ENCODE assay signal across 16 mouse cellular contexts in genomic region chr12:118650483-118651160, GRCm38 (mm10).
DNase-seq lines count a peak whose midpoint lies in the region; ATAC-seq and TF ChIP-seq lines count a peak whose summit lies in the region.
"Had no signal": no experiment of that assay in that cellular context is flagged by ENCODE, and none has a peak within 500 bp of the region (broad histone marks: within the 10 kb centered on the region; RNA-seq: fewer than 3 reads in every experiment).

No protein-coding gene starts in this region.

- H3K9ac ChIP-seq in embryonic facial prominence, embryonic 11.5 days (replicated peaks; ENCODE audit: low read length), result no peak overlapping the region
- H3K9ac ChIP-seq in hindbrain, embryonic 13.5 days, result no peak overlapping the region
- H3K9ac ChIP-seq: embryonic facial prominence, embryonic 13.5 days had no signal

- no peaks in the 10 kb centered on the region for H3K4me1 ChIP-seq in embryonic facial prominence, embryonic 11.5 days (ENCODE audit: control insufficient read depth, insufficient read depth, low read length)
- peaks cover 5% of the 10 kb centered on the region for H3K4me1 ChIP-seq in hindbrain, embryonic 13.5 days (replicated peaks)
- H3K4me1 ChIP-seq: embryonic facial prominence, embryonic 13.5 days had no signal

- H3K4me3 ChIP-seq in embryonic facial prominence, embryonic 11.5 days (ENCODE audit: low read depth, low read length), result no peak overlapping the region
- no peak overlapping the region for H3K4me3 ChIP-seq in hindbrain, embryonic 13.5 days
- no peak overlapping the region for H3K4me3 ChIP-seq in myocyte
- H3K4me3 ChIP-seq: embryonic facial prominence, embryonic 13.5 days; gastrocnemius, adult 2 months had no signal

- no peaks in the 10 kb centered on the region for H3K36me3 ChIP-seq in embryonic facial prominence, embryonic 11.5 days (replicated peaks; ENCODE audit: control insufficient read depth, insufficient read depth, low read depth, low read length)
- no peaks in the 10 kb centered on the region for H3K36me3 ChIP-seq in hindbrain, embryonic 13.5 days
- H3K36me3 ChIP-seq in myocyte (ENCODE audit: control insufficient read depth, insufficient read depth), result no peaks in the 10 kb centered on the region
- H3K36me3 ChIP-seq: embryonic facial prominence, embryonic 13.5 days had no signal

- H3K79me2 ChIP-seq in myocyte (ENCODE audit: control insufficient read depth, insufficient read depth), result no peaks in the 10 kb centered on the region

- H3ac ChIP-seq in myocyte (ENCODE audit: control insufficient read depth, insufficient read length), result no peak overlapping the region

- WGBS in embryonic facial prominence, embryonic 11.5 days, result 23% methylated on average over 4 of the region's 4 CpGs
- WGBS in hindbrain, embryonic 13.5 days, result 6% methylated on average over 4 of the region's 4 CpGs

- no peaks in the 10 kb centered on the region for H3K9me3 ChIP-seq in embryonic facial prominence, embryonic 11.5 days (replicated peaks; ENCODE audit: control insufficient read depth, low read length)
- no peaks in the 10 kb centered on the region for H3K9me3 ChIP-seq in hindbrain, embryonic 13.5 days
- H3K9me3 ChIP-seq: embryonic facial prominence, embryonic 13.5 days had no signal

- peak; percentile 86 for ATAC-seq in embryonic facial prominence, embryonic 11.5 days (replicated peaks; ENCODE audit: insufficient number of reproducible peaks, low FRiP score, low TSS enrichment, low read depth)
- ATAC-seq in hindbrain, embryonic 13.5 days (ENCODE audit: low FRiP score), result peak; percentile 49
- ATAC-seq in frontal cortex, adult (ENCODE audit: low TSS enrichment), result no peak
- ATAC-seq: inflammation-experienced regulatory T-cells, adult 6 months; lung, postnatal 0 days had no signal

- H3K27ac ChIP-seq in embryonic facial prominence, embryonic 11.5 days (replicated peaks; ENCODE audit: low read depth, low read length), result no peak overlapping the region
- H3K27ac ChIP-seq in hindbrain, embryonic 13.5 days, result no peak overlapping the region
- H3K27ac ChIP-seq: embryonic facial prominence, embryonic 13.5 days; gastrocnemius, adult 2 months had no signal

- H3K4me2 ChIP-seq in embryonic facial prominence, embryonic 11.5 days (ENCODE audit: low read depth, low read length), result no peak overlapping the region
- H3K4me2 ChIP-seq in hindbrain, embryonic 13.5 days, result no peak overlapping the region
- H3K4me2 ChIP-seq in myocyte (ENCODE audit: low read depth), result no peak overlapping the region
- H3K4me2 ChIP-seq: embryonic facial prominence, embryonic 13.5 days had no signal

- TF ChIP-seq CTCF in brain, embryonic 14.5 days (IDR thresholded peaks at IDR 0.05; ENCODE audit: borderline replicate concordance, extremely low read depth, insufficient read depth, insufficient read length), result no peak

- no peaks in the 10 kb centered on the region for H3K27me3 ChIP-seq in embryonic facial prominence, embryonic 11.5 days (ENCODE audit: control insufficient read depth, insufficient read depth, low read length)
- H3K27me3 ChIP-seq in hindbrain, embryonic 13.5 days, result peaks cover 89% of the 10 kb centered on the region
- H3K27me3 ChIP-seq in myocyte (ENCODE audit: control insufficient read depth, insufficient read depth, insufficient read length), result no peaks in the 10 kb centered on the region
- H3K27me3 ChIP-seq: CH12.LX; embryonic facial prominence, embryonic 13.5 days had no signal

- peak; percentile 84 for DNase-seq in brain, embryonic 14.5 days (ENCODE audit: low read depth)
- peak; percentile 47 for DNase-seq in embryonic facial prominence, embryonic 11.5 days (ENCODE audit: low spot score)
- no peak for DNase-seq in frontal cortex, postnatal 14 days (ENCODE audit: low spot score in 2 of 2)
- no peak for DNase-seq in layer of hippocampus, postnatal 25 days (ENCODE audit: extremely low spot score in 1 of 2, low spot score in 1 of 2)
- DNase-seq: adrenal gland, postnatal 25 days; cerebellum, adult 11-12 months; gastrocnemius, adult 2 months; kidney, postnatal 14 days; thymus, postnatal 36 days had no signal

- no peak for TF ChIP-seq POLR2A in brain, embryonic 14.5 days (IDR thresholded peaks at IDR 0.05; ENCODE audit: borderline replicate concordance, extremely low read depth, insufficient read depth, insufficient read length, poor library complexity, severe bottlenecking)
- TF ChIP-seq POLR2A in myocyte (IDR thresholded peaks at IDR 0.05; ENCODE audit: insufficient read length, low read depth), result no peak

TF ChIP-seq in myocyte, 11 proteins besides CTCF, POLR2A, EP300 and RAD21:
- peak in 2 of 3 experiments; percentile 13 to 31 for TF ChIP-seq MYOD1 (IDR thresholded peaks at IDR 0.05; ENCODE audit: control insufficient read depth in 1 of 3, insufficient read length in 2 of 3, low read depth in 2 of 3)
- peak in 1 of 3 experiments; percentile 49 for TF ChIP-seq MYOG (IDR thresholded peaks at IDR 0.05; ENCODE audit: control insufficient read depth in 1 of 3, insufficient read depth in 1 of 3, insufficient read length in 2 of 3, low read depth in 2 of 3)
- no peak for TF ChIP-seq CEBPB (IDR thresholded peaks at IDR 0.05; ENCODE audit: insufficient read depth, poor library complexity, severe bottlenecking)
- no peak for TF ChIP-seq SRF (IDR thresholded peaks at IDR 0.05; ENCODE audit: control insufficient read depth, insufficient read length, low read depth)
- no peak for TF ChIP-seq TCF3 (IDR thresholded peaks at IDR 0.05; ENCODE audit: insufficient read length, low read depth)
- no peak for TF ChIP-seq REST (IDR thresholded peaks at IDR 0.05; ENCODE audit: insufficient read depth, insufficient read length)
- no peak for TF ChIP-seq MAX (IDR thresholded peaks at IDR 0.05; ENCODE audit: low read depth)

Comparison
In these comparisons a context has a peak if more than half of its experiments do, and no peak if none do; other contexts are left out.
1. DNase-seq: peak in brain, embryonic 14.5 days (single experiment) and embryonic facial prominence, embryonic 11.5 days (single experiment); none in frontal cortex, postnatal 14 days (0 of 2) and layer of hippocampus, postnatal 25 days (0 of 2).